Mouse (Mus musculus) heart, embryonic 12.5 days (tissue): ENCODE measurements around the gene Ankrd31. TPM values are rescaled to one million over a fixed set of nuclear protein-coding genes. Genes with fewer than 3 reads are reported as not detected.
"Not testable (repeated sequence)": the region's sequence is repeated elsewhere in the genome, so short reads cannot be mapped to it uniquely, and the experiment has no call there.

Experiments used
- ATAC-seq: fragments of 200-750 bp; cut with Nextera tagmentation; 2 replicates; pipeline ENCODE4 v1.8.0; 2017; ENCODE audit warnings: moderate TSS enrichment, moderate library complexity; ENCODE audit not compliant: insufficient number of reproducible peaks, low FRiP score
- H3K27ac ChIP-seq: fragments of 300-500 bp; sonication (generic); 2 replicates; pipeline ENCODE4 v1.5.1; 2016; ENCODE audit warnings: mild to moderate bottlenecking, moderate library complexity; ENCODE audit not compliant: poor library complexity, severe bottlenecking
- H3K27me3 ChIP-seq: fragments of 300-500 bp; sonication (generic); replicated peaks from 2 replicates; pipeline ENCODE4 v1.6.1; 2016; ENCODE audit warnings: mild to moderate bottlenecking, moderate library complexity
- H3K36me3 ChIP-seq: fragments of 300-500 bp; sonication (generic); 2 replicates; pipeline ENCODE4 v1.6.1; 2016; ENCODE audit warnings: mild to moderate bottlenecking, moderate library complexity
- H3K4me1 ChIP-seq: fragments of 300-500 bp; sonication (generic); replicated peaks from 2 replicates; pipeline ENCODE4 v1.6.1; 2016; ENCODE audit warnings: mild to moderate bottlenecking
- H3K4me2 ChIP-seq: fragments of 300-500 bp; sonication (generic); 2 replicates; pipeline ENCODE4 v1.6.1; 2016; ENCODE audit warnings: mild to moderate bottlenecking, moderate library complexity
- H3K4me3 ChIP-seq: fragments of 300-500 bp; sonication (generic); 2 replicates; pipeline ENCODE4 v1.5.1; 2016; ENCODE audit warnings: mild to moderate bottlenecking
- H3K9ac ChIP-seq: fragments of 300-500 bp; sonication (generic); 2 replicates; pipeline ENCODE4 v1.6.1; 2016; ENCODE audit warnings: mild to moderate bottlenecking, moderate library complexity
- H3K9me3 ChIP-seq: fragments of 300-500 bp; sonication (generic); replicated peaks from 2 replicates; pipeline ENCODE4 v1.6.1; 2016; ENCODE audit warnings: mild to moderate bottlenecking, moderate library complexity
- WGBS: fragments of 180-500 bp; shearing (Covaris S2); methylation state at CpG from one replicate; pipeline ENCODE4 v1.1.7; 2016; 5-methylcytosine and 5-hydroxymethylcytosine counted together
- polyA plus RNA-seq: library from polyadenylated mRNA; unstranded; fragments of >200 nt; fragmentation: Nextera tagmentation; extraction: Ambion mirVana; gene quantifications from 2 replicates; pipeline ENCODE4 v1.2.1, GENCODE M21; 2016

Gene Ankrd31
- polyA plus RNA-seq, 1 experiment from 2014 or later = not detected

GRCm38 (mm10) chr13:96924985-96925745, 177.1 kb downstream of the Ankrd31 start:
- Histone ChIP-seq H3K36me3 (no peaks in the 10 kb centered on the region), H3K4me3 (peak overlapping the region; percentile 75), H3K27me3 (peaks cover 22% of the 10 kb centered on the region), H3K27ac (no peak overlapping the region), H3K4me1 (peaks cover 3% of the 10 kb centered on the region; the same call in 1 of the 2 replicates), H3K9ac (peak overlapping the region; percentile 76), H3K9me3 (no peaks in the 10 kb centered on the region), H3K4me2 (peak overlapping the region; percentile 97)
- WGBS = under 1% methylated on average over 53 of the region's 53 CpGs
- peak; percentile 53 for ATAC-seq

GRCm38 (mm10) chr13:96925991-96926725, 178.1 kb downstream of the Ankrd31 start:
- Histone ChIP-seq H3K4me2 (peak overlapping the region; percentile 20; the same call in 1 of the 2 replicates), H3K9ac (no peak overlapping the region), H3K4me1 (peaks cover 3% of the 10 kb centered on the region; the same call in 1 of the 2 replicates), H3K27ac (no peak overlapping the region), H3K9me3 (no peaks in the 10 kb centered on the region), H3K4me3 (no peak overlapping the region), H3K27me3 (peaks cover 22% of the 10 kb centered on the region), H3K36me3 (no peaks in the 10 kb centered on the region)
- WGBS = 41% methylated on average over 10 of the region's 10 CpGs
- ATAC-seq = no peak

- H3K4me2 ChIP-seq = no peak overlapping the region
- no peaks in the 10 kb centered on the region for H3K36me3 ChIP-seq
- H3K27ac ChIP-seq = no peak overlapping the region
- WGBS = 91% methylated on average over 1 of the region's 1 CpGs
- peaks cover 3% of the 10 kb centered on the region; the same call in 1 of the 2 replicates for H3K4me1 ChIP-seq
- H3K27me3 ChIP-seq = peaks cover 22% of the 10 kb centered on the region
- ATAC-seq = no peak
- H3K9me3 ChIP-seq = no peaks in the 10 kb centered on the region
- H3K9ac ChIP-seq = no peak overlapping the region
- H3K4me3 ChIP-seq = no peak overlapping the region
Measured at GRCm38 (mm10) chr13:96927781-96928180, 179.7 kb downstream of the Ankrd31 start.

GRCm38 (mm10) chr13:96928432-96929039, 180.5 kb downstream of the Ankrd31 start:
- Histone ChIP-seq H3K27me3 (peaks cover 22% of the 10 kb centered on the region), H3K27ac (no peak overlapping the region), H3K9me3 (no peaks in the 10 kb centered on the region), H3K4me2 (no peak overlapping the region), H3K36me3 (no peaks in the 10 kb centered on the region), H3K4me3 (no peak overlapping the region), H3K9ac (no peak overlapping the region), H3K4me1 (peaks cover 3% of the 10 kb centered on the region; the same call in 1 of the 2 replicates)
- no peak for ATAC-seq
- WGBS = 62% methylated on average over 8 of the region's 8 CpGs

GRCm38 (mm10) chr13:96932745-96933144, 184.7 kb downstream of the Ankrd31 start:
- Histone ChIP-seq H3K27ac (no peak overlapping the region), H3K4me3 (no peak overlapping the region), H3K9me3 (no peaks in the 10 kb centered on the region), H3K27me3 (peaks cover 4% of the 10 kb centered on the region; the same call in 1 of the 2 replicates), H3K4me2 (no peak overlapping the region), H3K36me3 (no peaks in the 10 kb centered on the region), H3K4me1 (peaks cover 3% of the 10 kb centered on the region; the same call in 1 of the 2 replicates), H3K9ac (no peak overlapping the region)
- WGBS = 90% methylated on average over 5 of the region's 5 CpGs
- ATAC-seq = no peak

GRCm38 (mm10) chr13:96933367-96933766, 185.3 kb downstream of the Ankrd31 start:
- Histone ChIP-seq H3K27ac (no peak overlapping the region), H3K4me3 (no peak overlapping the region), H3K27me3 (peaks cover 4% of the 10 kb centered on the region; the same call in 1 of the 2 replicates), H3K4me1 (peaks cover 3% of the 10 kb centered on the region; the same call in 1 of the 2 replicates), H3K9ac (no peak overlapping the region), H3K9me3 (no peaks in the 10 kb centered on the region), H3K36me3 (no peaks in the 10 kb centered on the region), H3K4me2 (peak overlapping the region; percentile 32)
- ATAC-seq = 0 out of 2 replicates have a peak, but pooled peaks have one; percentile 33
- 24% methylated on average over 8 of the region's 8 CpGs for WGBS

- WGBS = 75% methylated on average over 6 of the region's 6 CpGs
Measured at GRCm38 (mm10) chr13:96936173-96936777, 188.2 kb downstream of the Ankrd31 start.

GRCm38 (mm10) chr13:96937059-96937558, 189.0 kb downstream of the Ankrd31 start:
- Histone ChIP-seq H3K4me1 (peaks cover 3% of the 10 kb centered on the region; the same call in 1 of the 2 replicates), H3K9me3 (no peaks in the 10 kb centered on the region), H3K4me3 (no peak overlapping the region), H3K27ac (no peak overlapping the region), H3K27me3 (no peaks in the 10 kb centered on the region), H3K4me2 (no peak overlapping the region), H3K9ac (no peak overlapping the region), H3K36me3 (no peaks in the 10 kb centered on the region)
- 66% methylated on average over 10 of the region's 10 CpGs for WGBS
- no peak for ATAC-seq

More at GRCm38 (mm10) chr13:96936173-96936777, 188.2 kb downstream of the Ankrd31 start:
- no peak for ATAC-seq
- Histone ChIP-seq H3K9ac (no peak overlapping the region), H3K4me1 (peaks cover 3% of the 10 kb centered on the region; the same call in 1 of the 2 replicates), H3K4me2 (no peak overlapping the region), H3K9me3 (no peaks in the 10 kb centered on the region), H3K27ac (no peak overlapping the region), H3K27me3 (no peaks in the 10 kb centered on the region), H3K36me3 (no peaks in the 10 kb centered on the region), H3K4me3 (no peak overlapping the region)

GRCm38 (mm10) chr13:96939680-96940079, 191.6 kb downstream of the Ankrd31 start:
- WGBS = 73% methylated on average over 10 of the region's 10 CpGs
- ATAC-seq = no peak
- Histone ChIP-seq H3K36me3 (no peaks in the 10 kb centered on the region), H3K27me3 (no peaks in the 10 kb centered on the region), H3K9me3 (no peaks in the 10 kb centered on the region), H3K9ac (no peak overlapping the region), H3K27ac (no peak overlapping the region), H3K4me3 (no peak overlapping the region), H3K4me2 (no peak overlapping the region), H3K4me1 (peaks cover 10% of the 10 kb centered on the region; the same call in 1 of the 2 replicates)

- H3K27me3 ChIP-seq, H3K9me3 ChIP-seq: not testable (repeated sequence)
Measured at GRCm38 (mm10) chr13:96941481-96941880, 193.4 kb downstream of the Ankrd31 start.

More at GRCm38 (mm10) chr13:96941481-96941880, 193.4 kb downstream of the Ankrd31 start:
- not testable (repeated sequence) for ATAC-seq, H3K4me3 ChIP-seq, H3K27ac ChIP-seq, H3K9ac ChIP-seq, H3K4me2 ChIP-seq, H3K36me3 ChIP-seq
- H3K4me1 ChIP-seq = peaks cover 10% of the 10 kb centered on the region; the same call in 1 of the 2 replicates
- 74% methylated on average over 11 of the region's 11 CpGs for WGBS
